Mouse (Mus musculus) intestine, embryonic 14.5 days (tissue): ENCODE results near the gene Fam151b. TPM values are rescaled to one million over a fixed set of nuclear protein-coding genes. Genes with fewer than 3 reads are reported as not detected.

ENCODE experiments used
- ATAC-seq: fragments of 200-750 bp; cut with Nextera tagmentation; replicated peaks from 2 replicates; pipeline ENCODE4 v1.8.0; 2017; ENCODE audit warnings: low read depth, moderate number of reproducible peaks, moderate TSS enrichment, moderate library complexity; ENCODE audit not compliant: low FRiP score, low TSS enrichment
- DNase-seq: peaks from one replicate; pipeline ENCODE4 v3.0.0-alpha.2; 2018; ENCODE audit warnings: low spot score
- H3K27ac ChIP-seq: fragments of 300-500 bp; sonication (generic); 2 replicates; pipeline ENCODE4 v1.5.1; 2014; ENCODE audit warnings: low read depth, mild to moderate bottlenecking, control low read depth
- H3K27me3 ChIP-seq: fragments of 300-500 bp; sonication (generic); replicated peaks from 2 replicates; pipeline ENCODE4 v1.6.1; 2014; ENCODE audit warnings: low read length, control low read depth; ENCODE audit not compliant: control insufficient read depth, insufficient read depth
- H3K36me3 ChIP-seq: fragments of 300-500 bp; sonication (generic); 2 replicates; pipeline ENCODE4 v1.6.1; 2014; ENCODE audit warnings: low read length, control low read depth; ENCODE audit not compliant: control insufficient read depth, insufficient read depth
- H3K4me1 ChIP-seq: fragments of 300-500 bp; sonication (generic); replicated peaks from 2 replicates; pipeline ENCODE4 v1.6.1; 2014; ENCODE audit warnings: low read length, control low read depth, mixed read lengths; ENCODE audit not compliant: control insufficient read depth, insufficient read depth
- H3K4me2 ChIP-seq: fragments of 300-500 bp; sonication (generic); 2 replicates; pipeline ENCODE4 v1.6.1; 2014; ENCODE audit warnings: low read length
- H3K4me3 ChIP-seq: fragments of 300-500 bp; sonication (generic); 2 replicates; pipeline ENCODE4 v1.5.1; 2014; ENCODE audit warnings: low read depth, low read length, control low read depth, mixed read lengths
- H3K9ac ChIP-seq: fragments of 300-500 bp; sonication (generic); 2 replicates; pipeline ENCODE4 v1.6.1; 2014; ENCODE audit warnings: mild to moderate bottlenecking, low read length
- H3K9me3 ChIP-seq: fragments of 300-500 bp; sonication (generic); 2 replicates; pipeline ENCODE4 v1.6.1; 2016; ENCODE audit warnings: low read length, control low read depth; ENCODE audit not compliant: control insufficient read depth
- WGBS: fragments of 180-500 bp; shearing (Covaris S2); extraction: QIAGEN DNeasy Blood & Tissue Kit; methylation state at CpG from one replicate; pipeline ENCODE4 v1.1.7; 2014; 5-methylcytosine and 5-hydroxymethylcytosine counted together
- polyA plus RNA-seq: library from polyadenylated mRNA; unstranded; fragments of >200 nt; fragmentation: Nextera tagmentation; extraction: Ambion mirVana; gene quantifications from 2 replicates; pipeline ENCODE4 v1.2.1, GENCODE M21; 2014

The Fam151b gene
- polyA plus RNA-seq, 1 experiment from 2014 or later = 0.41 TPM

DNA sequence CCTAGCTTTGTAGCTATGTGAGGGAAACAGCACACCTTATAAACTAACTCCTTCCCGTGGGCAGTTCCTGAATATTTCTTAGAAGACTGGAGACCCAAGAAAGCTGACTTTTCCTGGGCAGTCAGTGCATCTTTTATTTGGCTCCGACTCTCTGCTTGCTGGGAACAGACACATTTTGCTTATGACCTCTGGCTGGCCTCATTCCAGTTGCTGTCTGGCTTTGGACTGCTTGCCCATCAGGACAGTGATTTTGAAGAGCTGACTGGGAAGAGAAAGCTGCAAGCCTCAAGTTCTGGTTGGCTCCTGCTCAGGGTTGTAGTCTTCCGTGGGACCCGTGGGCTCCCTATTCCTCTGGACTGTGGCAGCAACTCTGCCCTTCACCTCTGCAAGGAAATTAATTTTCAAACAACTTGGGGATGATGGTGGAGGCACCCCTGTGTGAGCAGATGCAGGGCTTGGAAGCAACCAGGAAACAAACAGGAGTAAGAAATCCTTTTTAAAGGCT is 56.4 kb downstream of the Fam151b start:
- ATAC-seq = no peak
- Histone ChIP-seq H3K27ac (no peak overlapping the region), H3K4me1 (peaks cover 8% of the 10 kb centered on the region; the same call in 1 of the 2 replicates), H3K27me3 (peaks cover 58% of the 10 kb centered on the region), H3K36me3 (no peaks in the 10 kb centered on the region), H3K4me2 (no peak overlapping the region), H3K9ac (no peak overlapping the region), H3K9me3 (no peaks in the 10 kb centered on the region), H3K4me3 (no peak overlapping the region; the same call in 1 of the 2 replicates)
- DNase-seq = no peak
- 35% methylated on average over 4 of the region's 4 CpGs for WGBS

DNA sequence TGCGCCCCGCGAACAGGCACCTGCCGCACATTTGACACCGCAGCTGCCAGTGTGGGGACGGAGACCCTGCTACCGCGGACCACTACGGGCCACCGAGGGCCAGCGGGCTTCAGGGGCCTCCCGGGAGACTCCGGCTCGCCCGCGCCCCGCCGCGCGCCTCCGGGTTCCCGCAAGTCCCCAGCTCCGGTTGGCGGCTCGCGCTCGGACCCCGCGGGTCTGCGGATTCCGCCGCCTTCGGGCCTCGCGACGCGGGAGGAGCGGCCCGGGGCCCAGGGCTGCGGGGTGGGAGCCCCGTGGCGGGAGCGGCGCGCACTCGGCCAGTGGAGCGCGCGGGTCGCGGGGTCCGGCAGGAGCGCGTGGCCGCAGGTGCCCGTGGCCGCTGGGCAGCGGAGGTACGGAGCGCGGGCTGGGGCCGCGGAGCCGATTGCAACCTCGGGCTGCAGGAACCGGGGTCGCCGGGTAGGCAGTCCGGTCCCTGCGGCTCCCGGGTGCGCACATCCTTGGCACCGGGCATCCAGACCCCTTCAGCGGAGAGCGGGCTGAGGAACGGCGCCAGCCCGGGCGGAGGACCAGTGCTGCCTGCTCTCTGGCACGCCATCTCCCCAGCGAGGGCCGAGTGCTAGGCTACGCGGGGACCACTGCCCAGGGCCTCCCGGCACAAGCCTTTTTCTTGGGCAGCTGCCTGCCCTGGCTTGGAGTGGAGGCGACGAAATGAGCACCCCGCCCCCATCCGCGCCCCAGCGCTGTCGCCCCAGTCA is 57.3 kb downstream of the Fam151b start:
- Histone ChIP-seq H3K36me3 (no peaks in the 10 kb centered on the region), H3K4me1 (peaks cover 8% of the 10 kb centered on the region; the same call in 1 of the 2 replicates), H3K27me3 (peaks cover 58% of the 10 kb centered on the region), H3K9ac (peak overlapping the region; percentile 13; the same call in 1 of the 2 replicates), H3K9me3 (no peaks in the 10 kb centered on the region), H3K4me2 (peak overlapping the region; percentile 100), H3K4me3 (peak overlapping the region; percentile 53), H3K27ac (no peak overlapping the region)
- peak; percentile 66 for ATAC-seq
- peak; percentile 70 for DNase-seq
- WGBS = under 1% methylated on average over 91 of the region's 92 CpGs

DNA sequence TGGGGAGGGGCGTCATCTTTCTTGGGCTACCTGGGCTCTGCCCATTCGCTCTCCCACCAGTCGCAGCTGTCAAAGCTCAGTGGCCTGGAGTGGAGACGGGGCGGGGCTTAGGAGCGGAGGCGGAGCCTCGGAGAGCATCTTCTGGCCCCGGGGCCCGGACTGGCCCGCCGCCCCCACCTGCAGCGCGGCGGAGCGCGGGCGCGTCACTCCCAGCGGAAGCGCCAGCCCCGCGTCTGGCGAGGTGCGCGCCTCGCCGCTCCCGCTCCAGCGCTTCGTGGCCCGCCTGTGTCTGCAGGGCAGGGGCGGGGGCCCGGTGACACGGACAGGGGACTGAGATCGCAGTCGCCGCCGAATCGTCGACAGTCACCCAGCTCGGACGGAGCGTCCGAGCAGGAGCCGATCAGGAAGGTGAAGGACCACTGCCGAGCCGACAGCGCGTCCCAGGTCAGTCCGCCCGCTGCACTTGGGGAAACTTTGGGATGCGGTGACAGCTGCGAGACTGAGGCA is 58.0 kb downstream of the Fam151b start, which contains the start of gene Ankrd34b:
Gene Ankrd34b (plus strand): TSS at position 139 of the 507 bp plus-strand sequence.
- under 1% methylated on average over 54 of the region's 54 CpGs for WGBS

DNA sequence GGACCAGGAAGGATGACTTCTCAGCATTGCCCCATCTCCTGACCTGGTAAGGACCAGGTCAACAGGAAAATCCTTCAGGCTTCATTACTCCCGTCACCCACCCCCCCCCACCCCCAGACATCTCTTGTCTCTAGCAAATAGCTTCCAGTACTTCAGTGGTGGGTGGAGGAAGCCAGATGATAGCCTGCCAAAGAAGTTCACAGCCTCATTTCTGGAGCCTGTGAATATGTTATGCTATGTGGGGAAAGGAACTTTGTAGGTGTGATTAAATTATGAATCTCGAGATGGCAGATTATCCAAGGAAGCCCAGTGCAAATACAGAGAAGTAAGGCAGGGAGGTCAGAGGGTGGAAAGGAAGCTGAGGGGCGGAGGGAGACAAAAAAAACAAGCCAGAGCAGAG is 60.1 kb downstream of the Fam151b start:
- Histone ChIP-seq H3K4me2 (no peak overlapping the region), H3K27ac (no peak overlapping the region), H3K36me3 (no peaks in the 10 kb centered on the region), H3K4me1 (peaks cover 8% of the 10 kb centered on the region; the same call in 1 of the 2 replicates), H3K9me3 (no peaks in the 10 kb centered on the region), H3K27me3 (peaks cover 58% of the 10 kb centered on the region), H3K9ac (no peak overlapping the region), H3K4me3 (no peak overlapping the region)
- ATAC-seq (no peak), DNase-seq (no peak)
- 52% methylated on average over 3 of the region's 3 CpGs for WGBS

More for the DNA sequence above, 58.0 kb downstream of the Fam151b start, which contains the start of gene Ankrd34b:
- peak within 1 kb of the TSS; percentile 100 for H3K4me2 ChIP-seq
- no peaks in the 10 kb centered on the region for H3K9me3 ChIP-seq
- peaks cover 58% of the 10 kb centered on the region for H3K27me3 ChIP-seq
- H3K4me1 ChIP-seq = peaks cover 8% of the 10 kb centered on the region; the same call in 1 of the 2 replicates
- H3K4me3 ChIP-seq = peak within 1 kb of the TSS; percentile 53
- H3K36me3 ChIP-seq = no peaks in the 10 kb centered on the region
- peak within 1 kb of the TSS; percentile 13 for H3K9ac ChIP-seq
- DNase-seq (peak; percentile 71), ATAC-seq (peak; percentile 76)
- H3K27ac ChIP-seq = no peak within 1 kb of the TSS

DNA sequence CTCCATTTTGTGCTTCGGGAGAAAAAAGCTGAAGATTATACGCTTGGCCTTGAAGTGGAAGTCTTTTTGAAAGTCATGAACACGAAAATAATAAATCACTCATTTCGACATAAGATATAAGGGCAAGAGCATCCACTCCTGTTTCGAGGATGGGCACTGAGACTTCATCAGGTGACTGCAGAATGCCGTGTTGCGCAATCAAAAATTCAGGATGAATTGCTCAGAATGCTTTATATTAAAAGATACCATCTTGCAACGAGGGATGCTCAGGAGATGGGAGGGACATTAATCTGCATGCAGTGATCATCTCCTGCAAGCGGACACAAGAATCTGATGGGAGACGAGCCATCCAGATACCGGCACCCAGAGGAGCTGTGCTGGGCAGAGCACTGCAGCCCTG is 64.2 kb downstream of the Fam151b start:
- H3K4me3 ChIP-seq = no peak overlapping the region
- H3K4me2 ChIP-seq = no peak overlapping the region
- H3K27me3 ChIP-seq = peaks cover 17% of the 10 kb centered on the region
- WGBS = 91% methylated on average over 11 of the region's 11 CpGs
- H3K36me3 ChIP-seq = no peaks in the 10 kb centered on the region
- H3K9ac ChIP-seq = no peak overlapping the region
- H3K9me3 ChIP-seq = no peaks in the 10 kb centered on the region
- ATAC-seq = no peak
- DNase-seq = no peak
- no peak overlapping the region for H3K27ac ChIP-seq
- H3K4me1 ChIP-seq = no peaks in the 10 kb centered on the region

DNA sequence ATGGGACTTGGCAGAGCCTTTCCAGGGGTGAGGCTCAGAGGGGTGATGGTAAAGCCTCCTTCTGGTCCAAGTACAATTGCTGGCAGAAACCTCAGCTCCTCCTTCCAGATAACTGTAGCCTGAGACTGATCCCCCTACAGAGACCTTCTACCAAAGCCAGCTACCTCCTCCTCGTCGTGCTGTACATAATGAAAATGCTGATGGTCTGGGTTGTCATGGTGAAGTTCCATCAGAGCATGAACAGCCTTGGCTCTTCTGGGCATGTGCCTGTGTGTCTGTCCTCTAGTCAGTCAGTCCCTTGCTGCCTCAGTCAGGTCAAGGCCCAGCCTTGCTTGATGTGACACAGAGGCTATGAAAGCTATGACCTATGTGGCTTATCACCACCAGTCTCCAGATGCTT is 73.3 kb downstream of the Fam151b start:
- DNase-seq (no peak), ATAC-seq (no peak)
- no peak overlapping the region for H3K4me2 ChIP-seq
- no peak overlapping the region for H3K9ac ChIP-seq
- H3K27ac ChIP-seq = no peak overlapping the region
- H3K9me3 ChIP-seq = 0 out of 2 replicates have a peak, but pooled peaks cover 2% of the 10 kb centered on the region
- WGBS = 83% methylated on average over 2 of the region's 2 CpGs
- H3K36me3 ChIP-seq = no peaks in the 10 kb centered on the region
- H3K4me3 ChIP-seq = no peak overlapping the region
- no peaks in the 10 kb centered on the region for H3K4me1 ChIP-seq
- H3K27me3 ChIP-seq = no peaks in the 10 kb centered on the region

DNA sequence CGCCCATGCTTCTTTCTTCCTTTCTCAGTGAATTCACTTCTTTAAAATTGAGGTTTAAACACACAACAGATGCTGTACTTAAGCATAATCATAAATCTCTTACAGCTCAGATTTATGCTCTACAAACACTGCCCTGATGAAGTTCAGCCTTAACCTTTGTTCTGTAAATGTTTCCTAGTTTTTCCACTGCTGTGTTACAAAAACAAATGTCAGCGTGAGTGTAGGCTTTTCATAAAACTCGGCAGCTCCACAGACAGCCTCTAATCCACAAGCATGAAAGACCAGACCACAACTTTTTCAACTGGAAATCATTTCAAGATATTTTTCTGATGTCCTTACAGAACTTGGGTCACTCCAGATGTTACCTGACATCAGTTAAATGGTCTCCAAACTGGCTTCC is 80.3 kb downstream of the Fam151b start:
- Histone ChIP-seq H3K4me3 (no peak overlapping the region), H3K9me3 (no peaks in the 10 kb centered on the region), H3K36me3 (no peaks in the 10 kb centered on the region), H3K4me2 (no peak overlapping the region), H3K27me3 (no peaks in the 10 kb centered on the region), H3K9ac (no peak overlapping the region), H3K27ac (no peak overlapping the region), H3K4me1 (no peaks in the 10 kb centered on the region)
- DNase-seq (no peak), ATAC-seq (no peak)
- 64% methylated on average over 3 of the region's 3 CpGs for WGBS

DNA sequence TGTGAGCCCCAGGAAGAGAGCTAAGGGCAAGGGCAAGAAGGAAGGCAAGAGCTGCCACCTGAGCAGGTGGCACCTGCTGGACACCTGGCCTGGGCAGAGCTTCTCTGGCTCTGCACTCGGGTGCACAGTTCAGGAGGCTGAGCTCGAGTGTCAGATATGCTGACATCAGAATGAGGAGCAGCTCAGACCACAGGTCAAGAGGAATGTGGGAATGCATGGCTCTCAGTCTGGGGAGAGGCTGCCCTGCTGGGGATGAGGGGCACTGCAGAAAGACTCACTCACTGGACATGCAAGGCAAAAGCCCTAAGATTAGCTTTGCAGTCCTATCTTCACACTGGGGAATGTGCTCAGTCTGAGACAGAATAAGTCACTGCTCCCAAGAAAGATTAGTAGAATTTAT is 81.8 kb downstream of the Fam151b start:
- no peak for DNase-seq
- no peak overlapping the region for H3K27ac ChIP-seq
- no peak overlapping the region for H3K9ac ChIP-seq
- no peak overlapping the region for H3K4me2 ChIP-seq
- ATAC-seq = no peak
- no peaks in the 10 kb centered on the region for H3K9me3 ChIP-seq
- no peaks in the 10 kb centered on the region for H3K27me3 ChIP-seq
- H3K4me3 ChIP-seq = no peak overlapping the region
- no peaks in the 10 kb centered on the region for H3K4me1 ChIP-seq
- no peaks in the 10 kb centered on the region for H3K36me3 ChIP-seq
- 25% methylated on average over 2 of the region's 2 CpGs for WGBS
